Mouse (Mus musculus): Measurements from ENCODE around the gene Kcnip1.
A peak's percentile ranks its signal among the peaks of the same experiment; 100 is the strongest.

GRCm38 (mm10) chr11:34008702-34009101, 15.8 kb upstream of the Kcnip1 start:
- TF ChIP-seq CTCF (IDR thresholded peaks at IDR 0.05; ENCODE audit: extremely low read depth, insufficient read depth, low read length) (peak; percentile 75), POLR2A (IDR thresholded peaks at IDR 0.05; ENCODE audit: extremely low read depth, insufficient read depth, low read length) (no peak)
